Comparison of ENCODE assay signal across 9 mouse cellular contexts in genomic region chr8:124921369-124922279, GRCm38 (mm10). TPM values are rescaled to one million over a fixed set of nuclear protein-coding genes. Genes with fewer than 3 reads are reported as not detected.
DNase-seq lines count a peak whose midpoint lies in the region; ATAC-seq lines count a peak whose summit lies in the region.
"Had no signal": no experiment of that assay in that cellular context is flagged by ENCODE, and none has a peak within 500 bp of the region (broad histone marks: within the 10 kb centered on the region; RNA-seq: fewer than 3 reads in every experiment).

No protein-coding gene starts in this region.

- H3K36me3 ChIP-seq in megakaryocyte, embryonic 14.5 days (replicated peaks; ENCODE audit: low read length) = peaks cover 70% of the 10 kb centered on the region
- H3K36me3 ChIP-seq in midbrain, embryonic 11.5 days (ENCODE audit: control insufficient read depth, insufficient read depth, low read length) = no peaks in the 10 kb centered on the region

- DNase-seq in gastrocnemius, postnatal 10 days = peak; percentile 42
- no peak for DNase-seq in gastrocnemius, postnatal 36 days
- peak; percentile 68 for DNase-seq in adrenal gland, postnatal 14 days
- DNase-seq in heart, postnatal 14 days = peak; percentile 63 to 70
- DNase-seq in midbrain, embryonic 11.5 days (ENCODE audit: low spot score, missing footprints) = no peak
- DNase-seq in left cerebral cortex, postnatal 14 days (ENCODE audit: low spot score in 2 of 2) = no peak
- DNase-seq in urinary bladder, postnatal 4 days (ENCODE audit: low spot score in 2 of 2) = no peak

- H3K4me2 ChIP-seq in midbrain, embryonic 11.5 days = no peak overlapping the region

- intact Hi-C loops in gastrocnemius, postnatal 36 days (cut with DNase I) = no loop called here
- intact Hi-C loops in heart, postnatal 14 days (cut with DNase I) = no loop called here
- intact Hi-C loops in left cerebral cortex, postnatal 14 days (cut with DNase I) = no loop called here

- peaks cover 28% of the 10 kb centered on the region for H3K9me3 ChIP-seq in megakaryocyte, embryonic 14.5 days
- H3K9me3 ChIP-seq in midbrain, embryonic 11.5 days (ENCODE audit: control insufficient read depth, low read length) = no peaks in the 10 kb centered on the region

- peak overlapping the region; percentile 47 for H3K4me3 ChIP-seq in megakaryocyte, embryonic 14.5 days (replicated peaks)
- no peak overlapping the region for H3K4me3 ChIP-seq in midbrain, embryonic 11.5 days (ENCODE audit: low read depth, low read length)
- H3K4me3 ChIP-seq: erythroblast, embryonic 14.5 days had no signal

- H3K27ac ChIP-seq in midbrain, embryonic 11.5 days (ENCODE audit: low read depth, low read length) = no peak overlapping the region

- peaks cover 68% of the 10 kb centered on the region for H3K4me1 ChIP-seq in megakaryocyte, embryonic 14.5 days
- no peaks in the 10 kb centered on the region for H3K4me1 ChIP-seq in midbrain, embryonic 11.5 days (ENCODE audit: control insufficient read depth, insufficient read depth, low read length)

- no peak overlapping the region for H3K9ac ChIP-seq in midbrain, embryonic 11.5 days (ENCODE audit: low read length)

- no peak for ATAC-seq in midbrain, embryonic 11.5 days (ENCODE audit: low FRiP score)

- 91% methylated on average over 18 of the region's 18 CpGs for WGBS in midbrain, embryonic 11.5 days

- H3K27me3 ChIP-seq in megakaryocyte, embryonic 14.5 days (replicated peaks) = no peaks in the 10 kb centered on the region
- no peaks in the 10 kb centered on the region for H3K27me3 ChIP-seq in midbrain, embryonic 11.5 days (ENCODE audit: control insufficient read depth, insufficient read depth, low read length)

RNA-seq across cellular contexts. Expression of gene Sprtn, which starts 23.9 kb away (rescaled TPM):
- 10 to 100 TPM in 1 of 2 experiments, 1 to 10 TPM in 1; 9.6 to 10.7 TPM for total RNA-seq in gastrocnemius, postnatal 10 days (2021)
- 1 to 10 TPM; 5.0 to 6.9 TPM for total RNA-seq in gastrocnemius, postnatal 36 days (2021)
- total RNA-seq in adrenal gland, postnatal 14 days (2021) = 20.1 and 21.3 TPM in 2 replicates
- total RNA-seq in heart, postnatal 14 days (2021) = 10 to 100 TPM; 14.2 to 15.1 TPM
- polyA plus RNA-seq in megakaryocyte, embryonic 14.5 days (2012; ENCODE audit: insufficient read depth, low replicate concordance) = 1.7 and 2.5 TPM in 2 replicates
- 12.5 and 14.1 TPM in 2 replicates for polyA plus RNA-seq in midbrain, embryonic 11.5 days (2014; fragmentation: Nextera tagmentation; extraction: Ambion mirVana)
- 10 to 100 TPM; 13.8 to 14.8 TPM for total RNA-seq in left cerebral cortex, postnatal 14 days (2021)

RNA-seq across cellular contexts. Expression of gene Exoc8, which starts 24.1 kb away (rescaled TPM):
- total RNA-seq in gastrocnemius, postnatal 10 days (2021) = 1 to 10 TPM; 8.0 to 8.7 TPM
- 1 to 10 TPM; 6.3 to 8.0 TPM for total RNA-seq in gastrocnemius, postnatal 36 days (2021)
- total RNA-seq in adrenal gland, postnatal 14 days (2021) = 21.5 and 23.8 TPM in 2 replicates
- total RNA-seq in heart, postnatal 14 days (2021) = 10 to 100 TPM; 19.7 to 20.2 TPM
- polyA plus RNA-seq in megakaryocyte, embryonic 14.5 days (2012; ENCODE audit: insufficient read depth, low replicate concordance) = 2.1 and 3.3 TPM in 2 replicates
- 7.1 and 7.2 TPM in 2 replicates for polyA plus RNA-seq in midbrain, embryonic 11.5 days (2014; fragmentation: Nextera tagmentation; extraction: Ambion mirVana)
- 10 to 100 TPM; 35.9 to 36.5 TPM for total RNA-seq in left cerebral cortex, postnatal 14 days (2021)

RNA-seq across cellular contexts. Expression of gene Egln1, which starts 27.5 kb away (rescaled TPM):
- total RNA-seq in gastrocnemius, postnatal 10 days (2021) = 10 to 100 TPM; 60.0 to 71.9 TPM
- 100 to 1,000 TPM; 140 to 151 TPM for total RNA-seq in gastrocnemius, postnatal 36 days (2021)
- total RNA-seq in adrenal gland, postnatal 14 days (2021) = 63.4 and 77.1 TPM in 2 replicates
- 100 to 1,000 TPM; 178 to 190 TPM for total RNA-seq in heart, postnatal 14 days (2021)
- polyA plus RNA-seq in megakaryocyte, embryonic 14.5 days (2012; ENCODE audit: insufficient read depth, low replicate concordance) = 6.7 and 14.0 TPM in 2 replicates
- polyA plus RNA-seq in midbrain, embryonic 11.5 days (2014; fragmentation: Nextera tagmentation; extraction: Ambion mirVana) = 18.5 and 21.0 TPM in 2 replicates
- total RNA-seq in left cerebral cortex, postnatal 14 days (2021) = 10 to 100 TPM; 57.5 to 58.0 TPM

RNA-seq across cellular contexts. Expression of gene 2810004N23Rik, which starts 58.7 kb away (rescaled TPM):
- 10 to 100 TPM; 32.7 to 33.3 TPM for total RNA-seq in gastrocnemius, postnatal 10 days (2021)
- total RNA-seq in gastrocnemius, postnatal 36 days (2021) = 10 to 100 TPM; 25.5 to 27.5 TPM
- 27.0 and 29.8 TPM in 2 replicates for total RNA-seq in adrenal gland, postnatal 14 days (2021)
- total RNA-seq in heart, postnatal 14 days (2021) = 10 to 100 TPM; 36.4 to 37.8 TPM
- 8.3 and 25.4 TPM in 2 replicates for polyA plus RNA-seq in megakaryocyte, embryonic 14.5 days (2012; ENCODE audit: insufficient read depth, low replicate concordance)
- 40.6 and 41.7 TPM in 2 replicates for polyA plus RNA-seq in midbrain, embryonic 11.5 days (2014; fragmentation: Nextera tagmentation; extraction: Ambion mirVana)
- total RNA-seq in left cerebral cortex, postnatal 14 days (2021) = 10 to 100 TPM; 20.1 to 20.4 TPM

RNA-seq across cellular contexts. Expression of gene Gnpat, which starts 58.8 kb away (rescaled TPM):
- total RNA-seq in gastrocnemius, postnatal 10 days (2021) = 10 to 100 TPM; 92.7 to 98.3 TPM
- 100 to 1,000 TPM; 146 to 148 TPM for total RNA-seq in gastrocnemius, postnatal 36 days (2021)
- 120 and 127 TPM in 2 replicates for total RNA-seq in adrenal gland, postnatal 14 days (2021)
- 100 to 1,000 TPM; 148 to 164 TPM for total RNA-seq in heart, postnatal 14 days (2021)
- polyA plus RNA-seq in megakaryocyte, embryonic 14.5 days (2012; ENCODE audit: insufficient read depth, low replicate concordance) = 41.4 and 55.3 TPM in 2 replicates
- 136 and 138 TPM in 2 replicates for polyA plus RNA-seq in midbrain, embryonic 11.5 days (2014; fragmentation: Nextera tagmentation; extraction: Ambion mirVana)
- total RNA-seq in left cerebral cortex, postnatal 14 days (2021) = 10 to 100 TPM; 56.2 to 60.9 TPM

Comparison
In these comparisons a context has a peak if more than half of its experiments do, and no peak if none do; other contexts are left out.
1. DNase-seq: peak in gastrocnemius, postnatal 10 days (single experiment), adrenal gland, postnatal 14 days (single experiment) and heart, postnatal 14 days (2 of 2); none in gastrocnemius, postnatal 36 days (0 of 2), midbrain, embryonic 11.5 days (single experiment), left cerebral cortex, postnatal 14 days (0 of 2) and urinary bladder, postnatal 4 days (0 of 2).